Mouse (Mus musculus) midbrain, embryonic 16.5 days (tissue): ENCODE results near the gene Flvcr2. TPM values are rescaled to one million over a fixed set of nuclear protein-coding genes. Genes with fewer than 3 reads are reported as not detected.
"Not testable (repeated sequence)": the region's sequence is repeated elsewhere in the genome, so short reads cannot be mapped to it uniquely, and the experiment has no call there.

Experiments
- ATAC-seq: fragments of 200-750 bp; cut with Nextera tagmentation; 2 replicates; pipeline ENCODE4 v1.8.0; 2017; ENCODE audit warnings: moderate TSS enrichment
- H3K27ac ChIP-seq: fragments of 300-500 bp; sonication (generic); 2 replicates; pipeline ENCODE4 v1.5.1; 2014; ENCODE audit warnings: mild to moderate bottlenecking, low read length, mixed read lengths
- H3K27me3 ChIP-seq: fragments of 300-500 bp; sonication (generic); 2 replicates; pipeline ENCODE4 v1.6.1; 2014; ENCODE audit warnings: low read depth, low read length, mixed read lengths; ENCODE audit not compliant: control insufficient read depth, insufficient read depth
- H3K36me3 ChIP-seq: fragments of 300-500 bp; sonication (generic); 2 replicates; pipeline ENCODE4 v1.6.1; 2014; ENCODE audit warnings: mild to moderate bottlenecking, low read length, moderate library complexity, mixed read lengths; ENCODE audit not compliant: control insufficient read depth, insufficient read depth
- H3K4me1 ChIP-seq: fragments of 300-500 bp; sonication (generic); 2 replicates; pipeline ENCODE4 v1.6.1; 2014; ENCODE audit warnings: mild to moderate bottlenecking, low read length, mixed read lengths; ENCODE audit not compliant: control insufficient read depth, insufficient read depth
- H3K4me2 ChIP-seq: fragments of 300-500 bp; sonication (generic); 2 replicates; pipeline ENCODE4 v1.6.1; 2014; ENCODE audit warnings: mild to moderate bottlenecking, low read length, mixed read lengths
- H3K4me3 ChIP-seq: fragments of 300-500 bp; sonication (generic); 2 replicates; pipeline ENCODE4 v1.5.1; 2014; ENCODE audit warnings: low read depth, mild to moderate bottlenecking, low read length, moderate library complexity, mixed read lengths
- H3K9ac ChIP-seq: fragments of 300-500 bp; sonication (generic); 2 replicates; pipeline ENCODE4 v1.6.1; 2014; ENCODE audit warnings: low read depth, low read length, mixed read lengths
- H3K9me3 ChIP-seq: fragments of 300-500 bp; sonication (generic); replicated peaks from 2 replicates; pipeline ENCODE4 v1.6.1; 2014; ENCODE audit warnings: mild to moderate bottlenecking, low read length, mixed read lengths; ENCODE audit not compliant: control insufficient read depth, poor library complexity, severe bottlenecking
- WGBS: fragments of 180-500 bp; shearing (Covaris S2); extraction: QIAGEN DNeasy Blood & Tissue Kit; methylation state at CpG from one replicate; pipeline ENCODE4 v1.1.7; 2014; 5-methylcytosine and 5-hydroxymethylcytosine counted together
- polyA plus RNA-seq: library from polyadenylated mRNA; unstranded; fragments of >200 nt; fragmentation: Nextera tagmentation; extraction: Ambion mirVana; gene quantifications from 2 replicates; pipeline ENCODE4 v1.2.1, GENCODE M21; 2015

Gene Flvcr2
- polyA plus RNA-seq, result 5.5 and 5.8 TPM in 2 replicates

DNA sequence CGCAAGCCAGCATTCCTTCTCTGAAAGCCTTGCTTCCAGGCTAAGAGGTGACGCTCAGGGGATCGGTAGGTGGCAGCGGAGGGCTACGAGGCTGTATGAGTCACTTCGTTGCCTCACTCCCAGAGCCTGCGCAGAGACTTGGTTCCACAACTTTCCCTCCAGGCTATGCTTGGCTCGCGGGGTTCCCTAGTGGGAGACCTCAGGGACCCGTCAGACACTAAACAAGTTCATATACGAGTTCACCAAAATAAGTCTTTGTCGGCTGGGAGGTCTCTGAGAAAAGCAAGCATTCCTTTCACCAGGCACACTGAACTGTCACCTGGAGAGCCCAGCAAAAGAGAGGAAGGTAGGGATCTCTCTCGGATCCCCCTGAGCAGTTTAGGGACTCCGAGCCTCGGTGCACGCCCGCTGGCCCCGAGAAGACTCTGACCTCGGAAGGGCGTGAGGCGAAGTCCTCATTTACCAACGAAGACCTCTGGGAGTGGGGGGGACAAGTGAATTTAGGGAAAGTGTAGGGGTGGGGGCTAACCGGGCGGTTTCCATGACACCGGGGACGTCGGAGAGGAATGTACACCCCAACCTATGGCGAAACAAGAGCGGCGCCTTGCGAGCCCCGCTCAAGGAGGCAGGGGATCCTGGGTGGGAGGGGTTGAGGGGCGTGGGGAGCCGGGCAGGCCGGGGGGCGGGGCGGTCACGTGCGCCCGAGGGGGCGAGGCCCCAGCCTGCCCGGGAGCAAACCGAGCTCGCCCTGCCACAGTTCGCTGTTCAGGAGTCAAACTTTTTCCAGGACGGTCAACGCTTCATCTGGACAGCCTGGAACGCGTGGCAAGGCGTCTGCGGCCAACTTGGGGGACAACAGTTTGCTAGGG, at the start of gene Flvcr2:
Flvcr2 (plus strand) TSS at position 713 of the 869 bp plus-strand sequence.
- Histone ChIP-seq H3K27me3 (peaks cover 14% of the 10 kb centered on the region), H3K27ac (no peak within 1 kb of the TSS), H3K36me3 (no peaks in the 10 kb centered on the region), H3K4me1 (peaks cover 8% of the 10 kb centered on the region), H3K4me3 (peak within 1 kb of the TSS; percentile 43), H3K9me3 (no peaks in the 10 kb centered on the region), H3K9ac (peak within 1 kb of the TSS; percentile 36), H3K4me2 (peak within 1 kb of the TSS; percentile 82)
- 1% methylated on average over 51 of the region's 51 CpGs for WGBS
- peak; percentile 76 for ATAC-seq

DNA sequence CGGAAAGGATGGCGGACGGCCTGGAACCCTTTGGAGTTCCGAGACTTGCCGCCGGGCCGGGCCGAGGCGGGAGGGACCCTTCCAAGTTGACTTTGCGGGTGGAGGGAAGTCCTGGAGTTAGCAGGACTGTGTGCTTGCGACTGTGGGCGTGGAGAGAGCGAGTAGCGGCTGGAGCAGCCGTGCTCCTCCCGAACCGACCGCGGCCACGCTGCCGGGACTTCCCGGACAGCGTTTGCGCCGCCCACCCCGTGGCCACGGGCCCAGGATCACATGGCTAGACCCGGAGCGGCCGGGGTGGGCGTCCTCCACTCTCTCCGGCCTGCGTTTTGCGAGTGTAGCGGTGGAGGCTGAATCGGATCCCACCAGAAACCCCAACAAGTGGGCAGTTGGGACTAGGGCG, 48.2 kb upstream of the Flvcr2 start:
- H3K4me1 ChIP-seq, H3K27ac ChIP-seq, H3K36me3 ChIP-seq, H3K4me3 ChIP-seq, H3K27me3 ChIP-seq, H3K9ac ChIP-seq, H3K9me3 ChIP-seq: not testable (repeated sequence)
- WGBS, result 22% methylated on average over 12 of the region's 37 CpGs
- ATAC-seq, result peak; percentile 45; the same call in 1 of the 2 replicates
- peak overlapping the region; percentile 33; the same call in 1 of the 2 replicates for H3K4me2 ChIP-seq

DNA sequence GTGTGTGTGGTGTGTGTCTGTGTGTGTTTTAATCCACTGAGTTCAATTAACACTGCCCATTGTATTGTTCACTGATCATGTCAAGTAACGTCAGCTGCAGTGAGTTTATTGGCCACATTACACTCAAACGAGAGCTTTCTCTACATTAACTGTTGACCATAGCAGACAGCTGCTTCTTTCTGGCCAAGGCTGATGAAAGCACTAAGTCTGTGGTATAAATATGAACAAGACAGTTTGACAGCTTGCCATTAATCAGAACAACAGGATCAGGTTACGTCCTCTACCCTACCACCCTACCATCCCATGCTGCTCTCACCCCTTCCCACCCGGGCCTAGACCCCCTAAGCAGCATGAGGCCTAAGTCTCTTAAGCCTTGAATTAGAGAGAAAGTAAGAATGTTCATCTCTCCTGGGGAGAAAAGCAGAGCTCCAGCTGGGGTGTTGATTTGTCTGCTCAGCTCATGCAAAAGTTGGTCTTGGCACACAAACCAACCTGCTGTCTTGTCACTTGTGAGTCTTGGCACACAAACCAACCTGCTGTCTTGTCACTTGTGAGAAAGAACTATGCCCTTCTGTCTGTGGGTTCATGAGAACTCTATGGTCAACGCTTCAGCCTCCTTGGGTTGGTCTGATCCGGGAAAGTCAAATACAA, 46.0 kb upstream of the Flvcr2 start:
- Histone ChIP-seq H3K27ac (no peak overlapping the region), H3K27me3 (no peaks in the 10 kb centered on the region; the same call in 1 of the 2 replicates), H3K36me3 (no peaks in the 10 kb centered on the region), H3K9ac (no peak overlapping the region), H3K9me3 (no peaks in the 10 kb centered on the region), H3K4me2 (no peak overlapping the region), H3K4me1 (no peaks in the 10 kb centered on the region), H3K4me3 (no peak overlapping the region)
- WGBS, result 63% methylated on average over 6 of the region's 6 CpGs
- ATAC-seq, result no peak

DNA sequence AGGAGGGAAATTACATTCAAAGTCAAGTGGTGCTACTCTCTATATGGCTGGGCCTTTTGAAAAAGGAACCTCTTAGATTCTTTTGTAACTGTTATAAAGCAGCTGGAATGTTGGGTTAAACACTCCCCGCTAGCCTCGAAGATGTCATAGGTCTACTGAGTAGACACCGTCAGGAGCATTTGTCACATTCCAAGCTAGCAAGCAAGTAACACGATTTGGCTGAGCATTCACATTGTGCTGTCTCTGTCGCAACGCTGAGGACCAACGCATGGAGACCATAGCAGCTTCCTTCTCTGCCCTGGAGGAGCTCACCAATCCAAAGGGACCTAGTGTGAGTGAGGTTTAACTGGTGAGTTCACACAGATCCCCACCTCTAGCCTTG, 45.5 kb upstream of the Flvcr2 start:
- H3K27ac ChIP-seq, result no peak overlapping the region
- no peaks in the 10 kb centered on the region; the same call in 1 of the 2 replicates for H3K27me3 ChIP-seq
- 84% methylated on average over 7 of the region's 7 CpGs for WGBS
- no peaks in the 10 kb centered on the region for H3K36me3 ChIP-seq
- no peaks in the 10 kb centered on the region for H3K9me3 ChIP-seq
- H3K9ac ChIP-seq, result no peak overlapping the region
- no peak overlapping the region for H3K4me2 ChIP-seq
- peaks cover 4% of the 10 kb centered on the region; the same call in 1 of the 2 replicates for H3K4me1 ChIP-seq
- no peak overlapping the region for H3K4me3 ChIP-seq
- ATAC-seq, result no peak

DNA sequence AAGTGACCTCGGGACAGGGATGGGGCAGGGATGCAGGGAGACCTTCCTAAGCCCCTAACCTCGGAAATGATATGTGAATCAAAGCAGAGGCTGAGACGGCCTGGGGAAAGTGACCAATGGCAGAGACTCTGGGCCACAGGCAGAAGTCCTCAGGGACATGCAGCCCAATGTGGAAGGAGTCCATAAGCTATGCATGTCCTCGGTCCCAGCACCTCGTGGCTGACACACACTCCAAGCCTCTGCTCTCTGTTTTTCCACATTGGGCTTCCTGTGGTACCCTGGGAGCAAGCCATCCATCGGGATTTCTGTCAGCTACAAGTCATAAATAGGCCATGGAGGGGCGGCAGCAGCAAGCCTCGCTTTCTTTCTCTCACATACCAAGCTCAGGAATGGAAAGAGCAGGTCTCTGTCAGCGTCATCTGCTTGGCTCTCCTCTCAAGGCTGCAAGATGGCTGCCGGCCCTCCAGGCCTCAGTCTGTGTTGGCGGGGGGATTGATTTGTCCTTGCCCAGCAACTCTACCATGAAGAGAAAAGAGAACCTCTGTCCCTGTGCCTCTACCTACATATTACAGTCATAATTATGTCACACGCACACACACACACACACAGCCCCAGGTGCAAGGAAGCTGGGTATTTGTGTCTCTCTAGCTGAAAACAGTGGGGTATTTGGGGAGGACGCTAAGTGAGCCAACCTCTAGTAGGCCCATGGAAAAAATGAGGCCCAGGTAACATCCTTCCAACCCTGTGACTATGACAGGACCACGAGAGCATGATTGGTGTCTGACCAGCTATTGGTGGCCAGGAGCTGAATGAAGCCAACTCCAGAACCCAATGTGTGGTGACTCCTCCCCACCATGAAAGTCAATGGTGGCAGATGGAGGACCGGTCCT, 43.9 kb upstream of the Flvcr2 start:
- Histone ChIP-seq H3K9ac (no peak overlapping the region), H3K4me3 (no peak overlapping the region), H3K4me1 (peaks cover 6% of the 10 kb centered on the region; the same call in 1 of the 2 replicates), H3K36me3 (no peaks in the 10 kb centered on the region), H3K27ac (no peak overlapping the region), H3K9me3 (no peaks in the 10 kb centered on the region), H3K4me2 (no peak overlapping the region), H3K27me3 (no peaks in the 10 kb centered on the region; the same call in 1 of the 2 replicates)
- ATAC-seq, result no peak
- 76% methylated on average over 15 of the region's 15 CpGs for WGBS

DNA sequence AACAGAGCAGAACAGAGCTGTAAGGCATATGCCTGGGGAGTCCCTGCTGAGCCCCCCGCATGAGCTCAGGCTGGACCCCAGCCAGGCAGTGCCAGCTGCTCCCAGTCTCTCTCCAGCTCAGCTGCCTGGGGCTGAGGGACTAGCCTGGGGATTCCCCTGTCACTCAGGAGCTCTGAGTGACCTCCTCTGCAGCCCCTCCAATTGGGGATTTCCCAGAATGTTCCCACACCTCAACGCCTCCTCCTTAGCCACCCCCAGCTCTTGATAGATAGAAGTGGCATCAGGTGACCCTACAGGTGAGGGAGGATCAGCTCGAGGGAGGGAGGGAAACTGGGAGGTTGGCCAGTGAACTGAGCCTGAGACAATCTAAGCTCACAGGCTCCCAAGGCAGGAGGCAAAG, 42.8 kb upstream of the Flvcr2 start:
- ATAC-seq, result no peak
- H3K4me2 ChIP-seq, result no peak overlapping the region
- peaks cover 6% of the 10 kb centered on the region; the same call in 1 of the 2 replicates for H3K4me1 ChIP-seq
- H3K27me3 ChIP-seq, result no peaks in the 10 kb centered on the region; the same call in 1 of the 2 replicates
- H3K9ac ChIP-seq, result no peak overlapping the region
- H3K9me3 ChIP-seq, result no peaks in the 10 kb centered on the region
- H3K4me3 ChIP-seq, result no peak overlapping the region
- H3K27ac ChIP-seq, result no peak overlapping the region
- WGBS, result 69% methylated on average over 3 of the region's 3 CpGs
- no peaks in the 10 kb centered on the region for H3K36me3 ChIP-seq

DNA sequence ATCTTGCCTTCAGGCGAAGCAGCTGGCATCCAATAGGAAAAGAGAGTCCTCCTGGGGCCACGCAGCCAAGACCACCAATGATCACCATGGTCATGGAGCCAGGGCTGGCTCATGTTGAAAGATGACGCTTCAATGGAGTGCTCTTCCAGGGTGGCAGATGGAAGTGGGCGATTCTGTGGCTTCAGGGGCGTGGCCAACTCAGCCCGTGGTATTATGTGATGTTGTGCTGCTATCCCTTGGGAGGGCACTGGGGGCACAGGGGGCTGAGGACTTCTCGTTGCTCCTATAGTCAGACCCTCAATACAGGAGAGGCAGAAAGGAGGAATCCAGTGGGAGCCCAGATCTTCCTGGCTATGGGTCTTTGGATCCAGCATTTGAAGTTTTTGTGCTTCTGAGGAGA, 41.8 kb upstream of the Flvcr2 start:
- no peaks in the 10 kb centered on the region; the same call in 1 of the 2 replicates for H3K27me3 ChIP-seq
- H3K27ac ChIP-seq, result no peak overlapping the region
- H3K4me3 ChIP-seq, result no peak overlapping the region
- H3K4me2 ChIP-seq, result no peak overlapping the region
- ATAC-seq, result no peak
- no peaks in the 10 kb centered on the region for H3K36me3 ChIP-seq
- no peak overlapping the region for H3K9ac ChIP-seq
- H3K4me1 ChIP-seq, result peaks cover 6% of the 10 kb centered on the region; the same call in 1 of the 2 replicates
- H3K9me3 ChIP-seq, result no peaks in the 10 kb centered on the region
- 65% methylated on average over 7 of the region's 7 CpGs for WGBS

DNA sequence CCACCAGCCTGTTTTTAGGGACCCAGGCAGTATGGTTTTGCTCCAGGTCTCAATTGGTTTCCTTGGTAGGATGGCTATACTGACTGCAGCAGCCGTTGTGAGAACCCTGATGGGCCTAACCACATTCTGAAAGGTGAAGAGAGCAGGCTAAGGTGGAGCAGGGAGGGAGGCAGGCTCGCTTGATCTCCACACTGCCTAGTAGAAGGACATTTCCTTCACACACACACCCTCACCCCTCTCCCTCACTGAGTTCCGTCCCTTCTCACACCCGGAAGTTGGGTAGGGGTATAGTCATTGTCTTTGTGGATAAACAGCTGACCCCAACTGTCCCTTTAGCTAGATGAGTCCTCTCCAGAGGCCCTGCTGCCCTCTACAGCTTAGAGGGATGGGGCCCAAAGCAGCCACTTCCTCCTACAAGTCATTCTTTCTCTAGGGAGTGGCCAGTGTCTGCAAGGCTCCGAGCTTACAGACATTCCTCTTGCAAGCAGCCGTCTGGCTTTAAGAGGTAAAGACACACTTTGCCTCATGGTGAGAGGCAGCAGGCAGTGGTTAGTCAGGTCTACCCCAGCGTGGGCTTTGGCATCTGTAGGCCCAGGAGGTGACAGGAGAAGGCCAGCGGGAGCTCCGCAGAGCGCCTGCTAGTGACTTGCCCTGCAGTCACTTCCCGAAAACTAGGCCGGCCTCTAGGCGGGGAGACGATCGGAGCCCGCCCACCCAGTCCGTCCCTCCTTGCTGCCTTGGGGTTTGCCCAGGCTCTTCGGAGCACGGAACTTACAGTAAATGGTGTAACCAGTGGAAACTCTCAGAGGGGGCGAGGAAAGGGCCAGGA, 41.1 kb upstream of the Flvcr2 start:
- Histone ChIP-seq H3K4me1 (peaks cover 6% of the 10 kb centered on the region; the same call in 1 of the 2 replicates), H3K36me3 (no peaks in the 10 kb centered on the region), H3K4me3 (peak overlapping the region; percentile 22; the same call in 1 of the 2 replicates), H3K27ac (no peak overlapping the region), H3K27me3 (no peaks in the 10 kb centered on the region), H3K4me2 (peak overlapping the region; percentile 48), H3K9ac (peak overlapping the region; percentile 55), H3K9me3 (no peaks in the 10 kb centered on the region)
- ATAC-seq, result no peak
- WGBS, result 14% methylated on average over 20 of the region's 20 CpGs
